Mouse (Mus musculus): ENCODE measurements around the gene Apof. TPM values are rescaled to one million over a fixed set of nuclear protein-coding genes. Genes with fewer than 3 reads are reported as not detected.

Gene Apof
- polyA plus RNA-seq, 1 experiment from 2014 or later, result 0.49 TPM

- Histone ChIP-seq H3K27me3 (ENCODE audit: control insufficient read depth, insufficient read depth, low read length) (no peaks in the 10 kb centered on the region), H3K27ac (ENCODE audit: low read depth, low read length) (no peak overlapping the region), H3K4me1 (ENCODE audit: control insufficient read depth, insufficient read depth, low read length) (peaks cover 7% of the 10 kb centered on the region), H3K4me2 (no peak overlapping the region), H3K36me3 (ENCODE audit: control insufficient read depth, insufficient read depth, low read length) (peaks cover 38% of the 10 kb centered on the region), H3K4me3 (ENCODE audit: low read depth, low read length) (no peak overlapping the region), H3K9me3 (replicated peaks; ENCODE audit: control insufficient read depth, low read length) (no peaks in the 10 kb centered on the region), H3K9ac (ENCODE audit: low read depth, low read length) (no peak overlapping the region)
- ATAC-seq (replicated peaks; ENCODE audit: insufficient number of reproducible peaks, low FRiP score, low TSS enrichment), result no peak
- WGBS (ENCODE audit: insufficient replicate concordance), result 89% methylated on average over 8 of the region's 8 CpGs
These were observed 47.1 kb downstream of the Apof start for GRCm38 (mm10) chr10:128315578-128315977.

Other genes with a start within 250 kb of the Apof start
- gene Naca, start 233.1 kb upstream of the Apof start, polyA plus RNA-seq (2014; fragmentation: Nextera tagmentation; extraction: Ambion mirVana), result 678 and 713 TPM in 2 replicates
- 354 and 377 TPM in 2 replicates for gene Ptges3, start 209.7 kb upstream of the Apof start, polyA plus RNA-seq (2014; fragmentation: Nextera tagmentation; extraction: Ambion mirVana)
- 4,523 and 4,948 TPM in 2 replicates for gene Atp5b, start 185.4 kb upstream of the Apof start, polyA plus RNA-seq (2014; fragmentation: Nextera tagmentation; extraction: Ambion mirVana)
- gene Baz2a, start 177.1 kb upstream of the Apof start, polyA plus RNA-seq (2014; fragmentation: Nextera tagmentation; extraction: Ambion mirVana), result 10.9 and 21.7 TPM in 2 replicates
- 36.1 and 38.5 TPM in 2 replicates for gene Rbms2, start 88.4 kb upstream of the Apof start, polyA plus RNA-seq (2014; fragmentation: Nextera tagmentation; extraction: Ambion mirVana)
- gene Gls2, start 74.2 kb upstream of the Apof start, polyA plus RNA-seq (2014; fragmentation: Nextera tagmentation; extraction: Ambion mirVana), result 0.89 and 1.3 TPM in 2 replicates
- gene Spryd4, start 56.9 kb upstream of the Apof start, polyA plus RNA-seq (2014; fragmentation: Nextera tagmentation; extraction: Ambion mirVana), result 40.4 and 41.4 TPM in 2 replicates
- not detected in 2 replicates for gene Mip, start 42.8 kb upstream of the Apof start, polyA plus RNA-seq (2014; fragmentation: Nextera tagmentation; extraction: Ambion mirVana)
- 33.1 and 34.2 TPM in 2 replicates for gene Timeless, start 36.6 kb upstream of the Apof start, polyA plus RNA-seq (2014; fragmentation: Nextera tagmentation; extraction: Ambion mirVana)
- gene Apon, start 14.6 kb upstream of the Apof start, polyA plus RNA-seq (2014; fragmentation: Nextera tagmentation; extraction: Ambion mirVana), result 0.24 TPM in 1 of 2 replicates, not detected in the other
- 8.6 and 11.0 TPM in 2 replicates for gene Stat2, start 1.9 kb downstream of the Apof start, polyA plus RNA-seq (2014; fragmentation: Nextera tagmentation; extraction: Ambion mirVana)
- 0.86 and 0.89 TPM in 2 replicates for gene Il23a, start 30.1 kb downstream of the Apof start, polyA plus RNA-seq (2014; fragmentation: Nextera tagmentation; extraction: Ambion mirVana)
- gene Pan2, start 34.7 kb downstream of the Apof start, polyA plus RNA-seq (2014; fragmentation: Nextera tagmentation; extraction: Ambion mirVana), result 25.9 and 27.7 TPM in 2 replicates
- 206 and 224 TPM in 2 replicates for gene Cnpy2, start 53.8 kb downstream of the Apof start, polyA plus RNA-seq (2014; fragmentation: Nextera tagmentation; extraction: Ambion mirVana)
- gene Cs, start 69.1 kb downstream of the Apof start, polyA plus RNA-seq (2014; fragmentation: Nextera tagmentation; extraction: Ambion mirVana), result 424 and 466 TPM in 2 replicates
- gene Coq10a, start 100.3 kb downstream of the Apof start, polyA plus RNA-seq (2014; fragmentation: Nextera tagmentation; extraction: Ambion mirVana), result 12.6 and 14.0 TPM in 2 replicates
- gene Ankrd52, start 108.4 kb downstream of the Apof start, polyA plus RNA-seq (2014; fragmentation: Nextera tagmentation; extraction: Ambion mirVana), result 9.3 and 11.7 TPM in 2 replicates
- 0.52 TPM in 1 of 2 replicates, not detected in the other for gene Slc39a5, start 132.6 kb downstream of the Apof start, polyA plus RNA-seq (2014; fragmentation: Nextera tagmentation; extraction: Ambion mirVana)
- 61.6 and 70.8 TPM in 2 replicates for gene Nabp2, start 142.8 kb downstream of the Apof start, polyA plus RNA-seq (2014; fragmentation: Nextera tagmentation; extraction: Ambion mirVana)
- 24.5 and 24.8 TPM in 2 replicates for gene Rnf41, start 143.0 kb downstream of the Apof start, polyA plus RNA-seq (2014; fragmentation: Nextera tagmentation; extraction: Ambion mirVana)
- 70.8 and 82.8 TPM in 2 replicates for gene Smarcc2, start 190.6 kb downstream of the Apof start, polyA plus RNA-seq (2014; fragmentation: Nextera tagmentation; extraction: Ambion mirVana)
- gene Myl6, start 225.5 kb downstream of the Apof start, polyA plus RNA-seq (2014; fragmentation: Nextera tagmentation; extraction: Ambion mirVana), result 1,242 and 1,345 TPM in 2 replicates
- gene Myl6b, start 230.0 kb downstream of the Apof start, polyA plus RNA-seq (2014; fragmentation: Nextera tagmentation; extraction: Ambion mirVana), result 3.3 and 5.4 TPM in 2 replicates

All from heart, embryonic 11.5 days (tissue).